Mouse (Mus musculus): Measurements from ENCODE around the gene Hist2h3b. TPM values are rescaled to one million over a fixed set of nuclear protein-coding genes. Genes with fewer than 3 reads are reported as not detected.
"Not testable (repeated sequence)": the region's sequence is repeated elsewhere in the genome, so short reads cannot be mapped to it uniquely, and the experiment has no call there.

Gene Hist2h3b
- polyA plus RNA-seq, 1 experiment from 2014 or later, result 96.2 TPM

DNA sequence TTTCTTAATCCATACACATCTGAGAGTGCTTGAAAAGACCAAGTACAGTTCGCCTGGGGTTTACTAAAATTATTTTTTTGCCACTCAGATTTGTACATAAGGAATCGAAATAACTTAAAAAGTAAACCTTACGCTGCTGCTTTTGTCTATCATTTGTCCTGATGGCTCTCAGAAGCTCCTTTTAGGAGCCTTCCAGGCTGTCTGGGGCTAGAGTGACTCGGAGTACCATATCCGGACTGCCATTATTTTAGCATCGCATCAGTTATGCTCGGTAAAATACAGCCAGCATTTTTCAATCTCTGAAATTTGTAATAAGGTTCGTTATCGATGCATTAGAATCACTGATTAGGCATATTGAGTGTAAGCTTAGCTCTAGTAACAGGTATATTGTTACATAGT, 27.7 kb upstream of the Hist2h3b start:
- no peaks in the 10 kb centered on the region for H3K36me3 ChIP-seq
- H3K27ac ChIP-seq, result peak overlapping the region; percentile 92
- peaks cover 45% of the 10 kb centered on the region for H3K4me1 ChIP-seq
- H3K4me3 ChIP-seq, result peak overlapping the region; percentile 32
- WGBS, result 77% methylated on average over 9 of the region's 9 CpGs
- H3K27me3 ChIP-seq, result no peaks in the 10 kb centered on the region
- H3K4me2 ChIP-seq, result peak overlapping the region; percentile 54
- peak overlapping the region; percentile 65 for H3K9ac ChIP-seq
- no peaks in the 10 kb centered on the region for H3K9me3 ChIP-seq
- no peak for ATAC-seq (ENCODE audit: insufficient number of reproducible peaks, insufficient read depth, low FRiP score, low TSS enrichment, low read depth)

DNA sequence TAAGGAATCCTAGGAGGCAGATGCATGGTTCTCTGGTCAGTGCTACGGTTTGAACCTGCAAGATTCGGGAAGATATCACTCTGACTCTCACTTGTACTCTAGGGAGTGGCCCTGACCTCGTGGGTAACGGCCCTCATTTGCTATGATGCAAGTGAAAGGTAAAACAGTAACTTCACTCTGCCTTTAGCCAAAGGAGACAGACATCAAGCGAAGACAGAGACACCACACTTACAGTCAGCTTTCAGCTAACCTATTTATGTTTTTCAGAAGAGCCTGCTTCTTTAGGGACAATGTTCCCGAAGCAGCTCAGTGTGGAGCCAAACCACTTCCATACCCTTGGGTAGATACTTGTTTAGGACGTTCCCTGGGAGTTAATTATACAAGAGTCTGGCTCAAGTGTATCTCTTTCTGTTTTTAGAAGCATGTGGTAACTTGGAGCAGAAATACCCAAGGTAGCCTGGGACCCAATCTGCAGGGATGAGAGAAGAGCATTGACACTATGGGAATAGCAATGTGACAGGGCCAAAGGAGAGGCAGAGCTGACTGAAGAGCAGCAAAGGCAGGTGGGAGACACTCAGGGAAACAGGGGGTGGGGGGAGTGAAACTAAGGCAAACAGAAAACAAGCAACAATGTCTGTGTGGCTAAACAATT, 24.4 kb upstream of the Hist2h3b start:
- no peak for ATAC-seq (ENCODE audit: insufficient number of reproducible peaks, insufficient read depth, low FRiP score, low TSS enrichment, low read depth)
- Histone ChIP-seq H3K27ac (peak overlapping the region; percentile 98), H3K4me2 (peak overlapping the region; percentile 62), H3K9ac (peak overlapping the region; percentile 76), H3K36me3 (no peaks in the 10 kb centered on the region), H3K9me3 (no peaks in the 10 kb centered on the region), H3K4me1 (peaks cover 38% of the 10 kb centered on the region), H3K4me3 (peak overlapping the region; percentile 51), H3K27me3 (no peaks in the 10 kb centered on the region)
- 78% methylated on average over 7 of the region's 7 CpGs for WGBS

- H3K9me3 ChIP-seq, result not testable (repeated sequence)
- peak within 1 kb of the TSS; percentile 76 for H3K9ac ChIP-seq
- WGBS, result under 1% methylated on average over 40 of the region's 88 CpGs
Measured at GRCm38 (mm10) chr3:96245003-96245886, 23.2 kb upstream of the Hist2h3b start, which contains the start of gene Hist2h2aa1. Hist2h2aa1 (plus strand) TSS chr3:96245497.

DNA sequence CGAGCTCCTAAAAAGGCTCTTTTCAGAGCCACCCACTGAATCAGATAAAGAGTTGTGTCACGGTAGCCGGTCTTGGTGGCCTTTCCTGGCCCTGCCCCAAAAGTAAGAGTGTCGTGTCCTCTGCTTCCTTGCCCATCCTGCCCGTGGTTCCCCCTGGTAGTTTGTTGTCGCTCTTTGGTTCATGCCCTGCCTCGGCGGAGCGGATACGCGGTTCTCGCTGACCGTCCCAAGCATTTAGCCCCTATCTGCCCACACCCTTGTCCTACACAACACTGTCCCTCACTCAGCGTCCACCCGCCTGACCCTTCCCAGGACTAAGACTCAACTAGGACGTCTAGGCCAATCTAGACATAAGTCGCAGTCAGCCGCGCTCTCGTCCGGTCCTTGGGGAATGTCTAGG, 22.4 kb upstream of the Hist2h3b start:
- ATAC-seq (ENCODE audit: insufficient number of reproducible peaks, insufficient read depth, low FRiP score, low TSS enrichment, low read depth); H3K36me3 ChIP-seq; H3K9ac ChIP-seq; H3K27me3 ChIP-seq; H3K9me3 ChIP-seq: not testable (repeated sequence)
- Histone ChIP-seq H3K4me3 (peak overlapping the region; percentile 39), H3K4me2 (peak overlapping the region; percentile 41; the same call in 1 of the 2 replicates), H3K4me1 (peaks cover 44% of the 10 kb centered on the region), H3K27ac (peak overlapping the region; percentile 81; the same call in 1 of the 2 replicates)
- 0% methylated on average over 10 of the region's 21 CpGs for WGBS

More at GRCm38 (mm10) chr3:96245003-96245886, 23.2 kb upstream of the Hist2h3b start, which contains the start of gene Hist2h2aa1:
- H3K4me2 ChIP-seq, result peak within 1 kb of the TSS; percentile 62
- H3K4me3 ChIP-seq, result peak within 1 kb of the TSS; percentile 51
- H3K36me3 ChIP-seq, H3K27me3 ChIP-seq: not testable (repeated sequence)
- peaks cover 41% of the 10 kb centered on the region for H3K4me1 ChIP-seq
- peak; percentile 89 for ATAC-seq (ENCODE audit: insufficient number of reproducible peaks, insufficient read depth, low FRiP score, low TSS enrichment, low read depth)
- H3K27ac ChIP-seq, result peak within 1 kb of the TSS; percentile 98

DNA sequence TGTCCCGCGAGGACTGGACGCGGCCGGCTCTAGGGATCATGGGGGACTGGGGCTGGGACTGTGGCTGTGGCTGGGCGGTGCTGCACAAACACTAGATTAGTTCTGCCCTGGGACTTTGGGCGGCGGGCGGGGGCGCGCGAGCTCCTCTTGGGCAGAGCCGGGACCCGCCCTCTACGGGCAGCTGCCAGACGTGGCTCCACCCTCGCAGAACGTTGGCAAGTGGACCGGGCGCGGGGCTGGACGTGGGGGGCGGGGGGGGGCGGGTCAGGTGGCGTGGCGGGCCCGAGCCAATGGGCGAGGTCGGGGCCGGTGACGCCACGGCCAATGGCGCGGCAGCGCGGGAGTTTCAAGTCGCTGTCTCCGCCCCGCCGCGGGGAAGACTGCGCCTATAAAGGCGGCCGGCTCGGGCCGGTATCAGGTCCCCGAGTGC, 22.0 kb upstream of the Hist2h3b start, which contains the start of gene Hist2h3c1:
Gene Hist2h3c1, plus strand, starts transcription at position 259 of the 430 bp plus-strand sequence.
- H3K36me3 ChIP-seq, H3K27me3 ChIP-seq, H3K9me3 ChIP-seq: not testable (repeated sequence)
- peaks cover 44% of the 10 kb centered on the region for H3K4me1 ChIP-seq
- 0% methylated on average over 13 of the region's 47 CpGs for WGBS
- peak within 1 kb of the TSS; percentile 60 for H3K4me2 ChIP-seq
- H3K9ac ChIP-seq, result peak within 1 kb of the TSS; percentile 69
- peak within 1 kb of the TSS; percentile 43 for H3K4me3 ChIP-seq
- peak; percentile 94 for ATAC-seq (ENCODE audit: insufficient number of reproducible peaks, insufficient read depth, low FRiP score, low TSS enrichment, low read depth)
- peak within 1 kb of the TSS; percentile 81 for H3K27ac ChIP-seq

DNA sequence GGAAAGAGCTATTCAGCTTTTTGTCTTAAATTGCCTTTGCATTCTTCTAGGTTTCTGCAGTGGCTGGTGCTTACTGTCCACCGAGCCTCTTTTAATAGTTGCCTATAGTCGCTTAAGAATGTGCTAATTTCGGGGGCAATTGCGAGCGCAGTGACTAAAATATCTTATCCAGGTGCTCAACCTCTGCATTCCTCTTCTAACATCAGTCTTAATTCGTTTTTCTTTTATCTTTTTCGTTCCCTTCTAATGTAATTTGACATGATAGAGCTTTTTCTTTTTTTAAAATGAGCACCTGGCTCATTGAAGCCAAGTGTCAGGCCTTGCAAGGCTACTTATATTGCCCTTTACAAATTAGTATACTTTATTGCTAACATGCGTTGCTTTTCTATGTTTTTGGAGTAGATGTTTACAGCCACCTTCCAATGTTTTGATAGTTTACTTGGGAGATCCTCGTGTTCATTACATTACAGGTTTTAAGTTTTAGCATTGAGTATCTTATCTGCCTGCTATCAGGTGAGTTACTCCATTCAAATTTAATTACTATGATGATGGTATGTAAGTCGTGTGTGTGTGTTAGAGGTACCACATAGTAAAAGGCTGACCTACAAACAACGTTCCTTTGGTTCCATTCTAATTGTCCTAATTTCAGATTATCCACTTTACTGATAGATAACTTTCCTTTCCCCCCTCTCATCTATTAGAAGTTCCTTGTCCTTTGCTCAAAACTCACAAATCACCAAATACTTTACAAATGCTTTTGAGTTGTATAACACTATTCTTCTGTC, 20.9 kb upstream of the Hist2h3b start:
- ATAC-seq (ENCODE audit: insufficient number of reproducible peaks, insufficient read depth, low FRiP score, low TSS enrichment, low read depth), result no peak
- peaks cover 41% of the 10 kb centered on the region for H3K4me1 ChIP-seq

DNA sequence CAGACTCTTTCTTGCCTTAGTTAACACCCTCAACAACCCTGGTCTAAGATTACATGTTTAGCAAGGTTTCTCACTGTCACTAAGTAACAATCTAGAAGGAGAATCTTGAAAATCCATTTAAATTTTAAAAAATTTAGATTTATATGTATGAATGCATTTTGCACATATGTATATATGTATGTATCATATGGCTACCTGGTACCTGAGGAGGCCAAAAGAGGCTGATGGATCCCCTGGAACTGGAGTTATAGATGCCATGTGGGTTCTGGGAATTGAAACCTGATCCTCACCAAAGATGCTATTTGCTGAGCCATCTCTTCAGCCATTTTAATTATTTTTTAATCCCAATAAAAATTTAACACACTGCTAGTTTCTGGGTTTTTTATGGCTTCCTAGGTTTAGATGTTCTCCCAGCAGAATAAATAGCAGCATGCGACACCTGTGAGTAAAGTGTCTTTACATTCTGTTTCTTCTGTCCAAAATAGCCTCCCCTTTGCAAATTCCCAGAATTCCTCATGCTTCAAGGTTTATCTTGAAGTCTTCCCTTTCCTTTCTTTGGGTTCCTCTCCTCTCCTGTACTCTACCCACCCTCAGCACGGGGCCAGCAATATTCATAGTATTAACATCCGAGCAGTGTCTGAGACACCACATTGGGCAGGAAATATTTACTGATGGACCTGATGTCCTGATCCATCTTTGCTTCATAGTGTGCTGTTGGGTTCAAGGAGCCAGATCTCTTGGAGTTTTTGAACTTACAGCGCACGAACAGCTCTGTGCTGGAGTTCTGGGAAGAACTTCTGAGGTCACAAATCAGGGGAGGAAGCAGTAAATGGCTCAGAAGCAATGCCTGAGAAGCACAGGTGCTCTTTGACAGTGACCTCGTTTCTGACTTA, 20.1 kb upstream of the Hist2h3b start:
- Histone ChIP-seq H3K27ac (peak overlapping the region; percentile 78), H3K9me3 (no peaks in the 10 kb centered on the region), H3K9ac (0 out of 2 replicates have a peak overlapping the region, but pooled peaks have one; percentile 44), H3K4me1 (peaks cover 38% of the 10 kb centered on the region), H3K4me3 (peak overlapping the region; percentile 43), H3K27me3 (no peaks in the 10 kb centered on the region), H3K36me3 (no peaks in the 10 kb centered on the region), H3K4me2 (peak overlapping the region; percentile 60)
- WGBS, result 51% methylated on average over 6 of the region's 6 CpGs
- no peak for ATAC-seq (ENCODE audit: insufficient number of reproducible peaks, insufficient read depth, low FRiP score, low TSS enrichment, low read depth)

More for the DNA sequence above, 20.9 kb upstream of the Hist2h3b start:
- peak overlapping the region; percentile 78 for H3K27ac ChIP-seq
- peak overlapping the region; percentile 43 for H3K4me3 ChIP-seq
- H3K4me2 ChIP-seq, result peak overlapping the region; percentile 60
- WGBS, result 1% methylated on average over 11 of the region's 11 CpGs
- no peaks in the 10 kb centered on the region for H3K9me3 ChIP-seq
- H3K36me3 ChIP-seq, result no peaks in the 10 kb centered on the region
- H3K9ac ChIP-seq, result peak overlapping the region; percentile 69
- no peaks in the 10 kb centered on the region for H3K27me3 ChIP-seq

DNA sequence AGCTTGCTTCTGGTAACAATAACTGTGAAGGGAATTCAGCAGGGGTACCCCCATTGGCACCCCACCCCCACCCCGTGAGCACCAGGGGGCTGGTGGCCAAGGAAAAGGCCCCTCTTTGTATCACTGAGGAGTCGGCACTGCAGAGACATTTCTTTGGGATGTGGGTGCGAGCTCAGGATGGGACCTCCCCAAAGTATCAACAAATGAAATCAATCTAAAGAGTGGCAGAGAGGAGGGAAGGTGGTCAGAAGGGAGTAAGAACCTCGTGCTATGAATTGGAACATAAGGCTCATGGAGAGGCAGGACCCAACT, 19.5 kb upstream of the Hist2h3b start:
- no peak overlapping the region for H3K9ac ChIP-seq
- H3K4me1 ChIP-seq, result peaks cover 32% of the 10 kb centered on the region
- peak overlapping the region; percentile 43; the same call in 1 of the 2 replicates for H3K4me3 ChIP-seq
- no peaks in the 10 kb centered on the region for H3K9me3 ChIP-seq
- H3K36me3 ChIP-seq, result no peaks in the 10 kb centered on the region
- peak overlapping the region; percentile 60 for H3K4me2 ChIP-seq
- peak overlapping the region; percentile 28; the same call in 1 of the 2 replicates for H3K27ac ChIP-seq
- ATAC-seq (ENCODE audit: insufficient number of reproducible peaks, insufficient read depth, low FRiP score, low TSS enrichment, low read depth), result no peak
- WGBS, result 60% methylated on average over 4 of the region's 4 CpGs
- H3K27me3 ChIP-seq, result no peaks in the 10 kb centered on the region

- no peak overlapping the region for H3K4me3 ChIP-seq
- peaks cover 25% of the 10 kb centered on the region for H3K4me1 ChIP-seq
- no peak overlapping the region for H3K4me2 ChIP-seq
- no peaks in the 10 kb centered on the region for H3K27me3 ChIP-seq
- no peaks in the 10 kb centered on the region for H3K36me3 ChIP-seq
- WGBS, result 47% methylated on average over 3 of the region's 3 CpGs
- no peaks in the 10 kb centered on the region for H3K9me3 ChIP-seq
- no peak for ATAC-seq (ENCODE audit: insufficient number of reproducible peaks, insufficient read depth, low FRiP score, low TSS enrichment, low read depth)
- no peak overlapping the region for H3K9ac ChIP-seq
- H3K27ac ChIP-seq, result no peak overlapping the region
Measured at GRCm38 (mm10) chr3:96250890-96251289, 17.6 kb upstream of the Hist2h3b start.

DNA sequence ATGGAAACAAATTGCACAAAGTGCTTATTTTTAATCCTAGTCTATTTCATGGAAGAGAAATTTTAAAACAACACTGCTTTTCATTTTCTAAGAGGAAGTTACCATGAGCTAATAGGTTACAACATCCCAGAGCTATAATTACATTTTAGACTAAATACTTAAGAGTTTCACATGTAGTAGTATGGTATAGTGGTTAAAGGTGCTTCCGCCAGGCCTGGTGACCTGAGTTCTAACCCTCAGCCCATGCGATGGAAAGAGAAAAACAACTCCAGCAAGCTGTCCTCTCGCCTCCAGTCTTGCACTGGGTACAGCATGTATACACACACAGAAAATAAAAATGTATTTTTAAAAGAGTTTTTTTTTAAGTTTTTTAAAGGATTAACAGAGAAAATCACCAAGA, 16.7 kb upstream of the Hist2h3b start:
- Histone ChIP-seq H3K9me3 (no peaks in the 10 kb centered on the region), H3K4me3 (no peak overlapping the region), H3K27ac (no peak overlapping the region), H3K36me3 (no peaks in the 10 kb centered on the region), H3K4me1 (peaks cover 25% of the 10 kb centered on the region), H3K27me3 (no peaks in the 10 kb centered on the region), H3K9ac (no peak overlapping the region), H3K4me2 (no peak overlapping the region)
- 84% methylated on average over 3 of the region's 3 CpGs for WGBS
- no peak for ATAC-seq (ENCODE audit: insufficient number of reproducible peaks, insufficient read depth, low FRiP score, low TSS enrichment, low read depth)
